Mouse (Mus musculus) myocyte (in vitro differentiated cells): ENCODE results near the gene Blm. TPM values are rescaled to one million over a fixed set of nuclear protein-coding genes. Genes with fewer than 3 reads are reported as not detected.
A peak's percentile ranks its signal among the peaks of the same experiment; 100 is the strongest.

Source experiments
- H3K27me3 ChIP-seq: one replicate; pipeline ENCODE4 v1.6.1; 2011; ENCODE audit not compliant: control insufficient read depth, insufficient read depth, insufficient read length
- H3K36me3 ChIP-seq: one replicate; pipeline ENCODE4 v1.6.1; 2011; ENCODE audit not compliant: control insufficient read depth, insufficient read depth
- H3K4me2 ChIP-seq: one replicate; pipeline ENCODE4 v1.6.1; 2011; ENCODE audit warnings: low read depth, control low read depth
- H3K4me3 ChIP-seq: one replicate; pipeline ENCODE4 v1.5.1; 2011; ENCODE audit warnings: mild to moderate bottlenecking, control low read depth, moderate library complexity
- H3K79me2 ChIP-seq: one replicate; pipeline ENCODE4 v1.6.1; 2011; ENCODE audit not compliant: control insufficient read depth, insufficient read depth
- H3ac ChIP-seq: one replicate; pipeline ENCODE4 v1.6.1; 2011; ENCODE audit not compliant: control insufficient read depth, insufficient read length
- CEBPB ChIP-seq: IDR thresholded peaks from 2 replicates; pipeline ENCODE4 v1.6.1; 2011; ENCODE audit warnings: mild to moderate bottlenecking, moderate library complexity; ENCODE audit not compliant: poor library complexity, insufficient read depth, severe bottlenecking
- E2F4 ChIP-seq: IDR thresholded peaks from one replicate; pipeline ENCODE4 v1.6.1; 2011; ENCODE audit warnings: mild to moderate bottlenecking, control low read depth, moderate library complexity; ENCODE audit not compliant: insufficient read depth
- MAX ChIP-seq: IDR thresholded peaks from one replicate; pipeline ENCODE4 v1.6.1; 2011; ENCODE audit warnings: low read depth, mild to moderate bottlenecking, control low read depth
- MYOD1 ChIP-seq, 3 experiments: IDR thresholded peaks; one replicate each; pipeline ENCODE4 v1.6.1; 2011; ENCODE audit warnings: control low read depth in 2 of 3, low read depth in 2 of 3, mild to moderate bottlenecking in 2 of 3, moderate library complexity in 1 of 3; ENCODE audit not compliant: insufficient read length in 2 of 3, control insufficient read depth in 1 of 3
- MYOG ChIP-seq, 3 experiments: IDR thresholded peaks; one replicate each; pipeline ENCODE4 v1.6.1; 2011; ENCODE audit warnings: control low read depth in 2 of 3, low read depth in 2 of 3, mild to moderate bottlenecking in 2 of 3; ENCODE audit not compliant: insufficient read length in 2 of 3, control insufficient read depth in 1 of 3, insufficient read depth in 1 of 3
- POLR2A ChIP-seq: IDR thresholded peaks from one replicate; pipeline ENCODE4 v1.6.1; 2011; ENCODE audit warnings: low read depth, mild to moderate bottlenecking, control low read depth, moderate library complexity; ENCODE audit not compliant: insufficient read length
- POLR2AphosphoS2 ChIP-seq: IDR thresholded peaks from one replicate; pipeline ENCODE4 v1.6.1; 2011; ENCODE audit warnings: low read depth, control low read depth; ENCODE audit not compliant: insufficient read length
- REST ChIP-seq: IDR thresholded peaks from one replicate; pipeline ENCODE4 v1.6.1; 2011; ENCODE audit warnings: mild to moderate bottlenecking, control low read depth, moderate library complexity; ENCODE audit not compliant: insufficient read depth, insufficient read length
- SRF ChIP-seq: IDR thresholded peaks from one replicate; pipeline ENCODE4 v1.6.1; 2011; ENCODE audit warnings: low read depth; ENCODE audit not compliant: control insufficient read depth, insufficient read length
- TCF12 ChIP-seq: IDR thresholded peaks from one replicate; pipeline ENCODE4 v1.6.1; 2011; ENCODE audit warnings: mild to moderate bottlenecking, control low read depth; ENCODE audit not compliant: poor library complexity, insufficient read depth, severe bottlenecking
- TCF3 ChIP-seq: IDR thresholded peaks from one replicate; pipeline ENCODE4 v1.6.1; 2011; ENCODE audit warnings: low read depth, control low read depth; ENCODE audit not compliant: insufficient read length
- USF1 ChIP-seq: IDR thresholded peaks from one replicate; pipeline ENCODE4 v1.6.1; 2011; ENCODE audit warnings: low read depth, mild to moderate bottlenecking, control low read depth, moderate library complexity
- polyA plus RNA-seq: library from polyadenylated mRNA; unstranded; fragments of >200 nt; fragmentation: generic; extraction: Trizol; gene quantifications from one replicate; pipeline ENCODE4 v1.2.1, GENCODE M21; 2012; ENCODE audit warnings: missing spikeins

The Blm gene
- polyA plus RNA-seq, 1 experiment: 1.1 TPM

DNA sequence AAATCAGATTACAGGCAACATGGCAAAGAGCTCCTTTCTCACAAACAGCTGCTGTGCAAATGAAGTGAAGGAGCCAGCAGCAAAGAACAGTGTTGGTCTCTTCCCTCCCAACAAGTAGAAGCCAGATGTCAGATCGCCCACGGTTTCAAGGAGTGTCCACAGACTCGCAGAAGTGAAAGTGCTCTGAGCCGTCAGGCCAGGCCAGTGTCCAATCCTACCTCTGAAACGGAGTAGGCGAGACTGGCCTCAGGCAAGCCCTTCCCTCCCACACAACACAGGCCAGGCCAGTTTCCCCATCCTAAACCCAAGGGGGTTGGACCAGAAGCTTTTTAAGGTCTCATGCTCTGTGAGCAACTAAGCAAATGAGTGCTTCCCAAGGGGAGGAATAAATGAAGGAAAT lies 77.7 kb downstream of the Blm start:
- Histone ChIP-seq H3K36me3 (no peaks in the 10 kb centered on the region), H3ac (no peak overlapping the region), H3K4me2 (peak overlapping the region; percentile 57), H3K27me3 (no peaks in the 10 kb centered on the region), H3K79me2 (no peaks in the 10 kb centered on the region), H3K4me3 (no peak overlapping the region)
- TF ChIP-seq MAX: no peak
- no peak for TF ChIP-seq POLR2AphosphoS2
- TF ChIP-seq CEBPB: no peak
- peak in 2 of 3 experiments; percentile 1 to 33 for TF ChIP-seq MYOD1 (IDR thresholded peaks at IDR 0.05; ENCODE audit: control insufficient read depth in 1 of 3, insufficient read length in 2 of 3, low read depth in 2 of 3)
- peak in 1 of 3 experiments; percentile 4 for TF ChIP-seq MYOG (IDR thresholded peaks at IDR 0.05; ENCODE audit: control insufficient read depth in 1 of 3, insufficient read depth in 1 of 3, insufficient read length in 2 of 3, low read depth in 2 of 3)

DNA sequence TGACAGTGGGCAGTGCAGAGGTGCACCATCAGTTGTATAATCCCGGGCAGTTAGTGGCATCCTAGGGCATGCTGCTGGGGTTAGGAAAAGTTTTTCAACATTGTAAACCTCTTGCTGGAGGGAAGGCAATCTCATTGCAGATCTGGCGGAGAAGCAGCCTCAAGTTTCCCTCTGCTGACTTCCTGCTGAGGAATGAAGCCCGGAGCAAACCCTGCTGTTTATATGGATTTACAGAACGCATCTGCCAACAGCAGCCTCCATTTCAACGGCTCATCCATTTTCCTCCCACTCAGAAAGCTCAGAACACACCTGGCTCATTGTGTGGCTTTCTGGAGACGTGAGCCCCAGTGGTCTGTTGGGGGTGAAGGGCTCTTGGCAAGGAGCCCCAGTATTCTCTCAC lies 78.6 kb downstream of the Blm start:
- TF ChIP-seq REST: no peak
- TF ChIP-seq TCF12: no peak
- TF ChIP-seq MAX: no peak
- TF ChIP-seq USF1: no peak
- no peak for TF ChIP-seq POLR2A
- no peak for TF ChIP-seq POLR2AphosphoS2
- TF ChIP-seq MYOD1 (IDR thresholded peaks at IDR 0.05; ENCODE audit: control insufficient read depth in 1 of 3, insufficient read length in 2 of 3, low read depth in 2 of 3): no peak
- TF ChIP-seq E2F4: no peak
- no peak for TF ChIP-seq SRF
- TF ChIP-seq TCF3: no peak
- no peak for TF ChIP-seq CEBPB
- TF ChIP-seq MYOG (IDR thresholded peaks at IDR 0.05; ENCODE audit: control insufficient read depth in 1 of 3, insufficient read depth in 1 of 3, insufficient read length in 2 of 3, low read depth in 2 of 3): no peak
- Histone ChIP-seq H3K79me2 (no peaks in the 10 kb centered on the region), H3K4me2 (peak overlapping the region; percentile 57), H3K4me3 (no peak overlapping the region), H3K27me3 (no peaks in the 10 kb centered on the region), H3ac (no peak overlapping the region), H3K36me3 (no peaks in the 10 kb centered on the region)

DNA sequence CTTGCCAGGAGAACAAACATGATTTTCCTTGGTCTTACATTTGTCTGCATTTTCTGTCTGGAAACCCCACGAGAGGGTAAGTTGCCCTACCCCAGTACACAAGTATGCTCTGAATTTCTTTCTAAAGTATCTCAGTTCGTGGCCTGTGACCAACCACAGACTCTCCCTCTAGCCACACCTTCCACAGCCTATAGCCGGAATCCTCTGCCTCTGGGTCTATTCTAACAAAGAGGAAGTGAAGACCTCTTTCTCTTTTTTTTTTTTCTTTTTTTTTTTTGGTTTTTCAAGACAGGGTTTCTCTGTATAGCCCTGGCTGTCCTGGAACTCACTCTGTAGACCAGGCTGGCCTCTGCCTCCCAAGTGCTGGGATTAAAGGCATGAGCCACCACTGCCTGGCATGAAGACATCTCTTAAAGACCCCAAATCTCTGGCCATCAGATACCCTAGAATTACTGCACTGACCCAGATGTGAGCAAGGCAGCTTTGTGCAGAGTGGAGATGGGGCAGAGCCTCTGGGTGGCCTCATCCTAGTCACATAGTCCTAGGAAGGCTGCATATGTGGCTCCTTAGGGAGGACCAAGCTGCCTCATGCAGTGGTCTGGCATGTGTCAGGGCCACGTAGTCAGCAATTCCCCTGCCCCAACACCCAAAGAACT lies 79.3 kb downstream of the Blm start:
- Histone ChIP-seq H3K4me3 (no peak overlapping the region), H3K36me3 (no peaks in the 10 kb centered on the region)
- no peak for TF ChIP-seq E2F4
- no peak for TF ChIP-seq SRF
- TF ChIP-seq TCF12: no peak
- TF ChIP-seq USF1: no peak
- no peak for TF ChIP-seq CEBPB
- no peak for TF ChIP-seq REST
- no peak for TF ChIP-seq TCF3
- TF ChIP-seq MYOG (IDR thresholded peaks at IDR 0.05; ENCODE audit: control insufficient read depth in 1 of 3, insufficient read depth in 1 of 3, insufficient read length in 2 of 3, low read depth in 2 of 3): no peak
- no peak for TF ChIP-seq POLR2AphosphoS2
- no peak for TF ChIP-seq MYOD1 (IDR thresholded peaks at IDR 0.05; ENCODE audit: control insufficient read depth in 1 of 3, insufficient read length in 2 of 3, low read depth in 2 of 3)
- no peak for TF ChIP-seq MAX
- no peak for TF ChIP-seq POLR2A

DNA sequence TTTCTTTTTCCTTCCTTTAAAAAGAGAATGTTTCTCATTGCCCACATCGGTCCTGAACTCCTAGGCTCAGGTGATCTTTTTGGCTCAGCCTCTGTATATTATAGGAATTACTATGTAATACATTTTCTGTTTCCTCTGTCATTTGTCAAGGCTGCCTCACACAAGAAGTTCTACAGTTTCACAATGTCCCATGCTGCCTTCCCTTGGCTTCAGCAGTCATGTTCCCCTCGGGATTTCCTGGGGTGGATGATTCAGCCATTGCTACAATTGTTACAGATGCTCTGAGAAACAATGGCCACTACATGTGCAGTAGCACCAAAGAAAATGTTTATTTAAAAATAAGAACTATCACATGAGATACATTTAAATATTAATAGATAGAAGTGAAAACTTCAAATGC lies 80.1 kb downstream of the Blm start:
- TF ChIP-seq POLR2AphosphoS2 (no peak), E2F4 (no peak), TCF12 (no peak), TCF3 (no peak)
- H3K36me3 ChIP-seq: no peaks in the 10 kb centered on the region
- no peak overlapping the region for H3K4me2 ChIP-seq
- no peaks in the 10 kb centered on the region for H3K27me3 ChIP-seq
- H3ac ChIP-seq: no peak overlapping the region
- H3K4me3 ChIP-seq: no peak overlapping the region
- no peaks in the 10 kb centered on the region for H3K79me2 ChIP-seq

More for the DNA sequence above, 79.3 kb downstream of the Blm start:
- no peak overlapping the region for H3ac ChIP-seq
- H3K27me3 ChIP-seq: no peaks in the 10 kb centered on the region
- no peaks in the 10 kb centered on the region for H3K79me2 ChIP-seq
- H3K4me2 ChIP-seq: no peak overlapping the region

DNA sequence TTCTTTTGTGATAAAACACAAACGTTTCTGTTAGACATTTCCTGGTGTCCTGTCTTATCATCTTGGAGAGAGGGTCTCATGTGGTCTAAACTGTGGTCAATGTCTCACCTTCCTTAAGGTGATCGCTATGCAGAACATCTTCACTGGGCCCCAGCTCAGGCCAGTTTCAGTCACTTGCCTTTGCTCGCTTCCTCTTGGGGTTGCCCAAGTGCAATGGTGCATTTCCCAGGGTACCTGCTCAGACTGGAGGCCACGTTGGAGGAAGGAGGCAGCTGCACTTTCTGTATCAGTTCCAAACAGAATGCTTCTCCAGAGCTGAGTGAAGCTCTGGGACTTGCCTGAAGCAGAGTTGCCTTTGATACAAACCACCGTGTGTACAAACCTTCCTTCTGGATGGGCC lies 80.9 kb downstream of the Blm start:
- Histone ChIP-seq H3K4me2 (no peak overlapping the region), H3K79me2 (no peaks in the 10 kb centered on the region), H3K4me3 (no peak overlapping the region), H3K36me3 (no peaks in the 10 kb centered on the region), H3K27me3 (no peaks in the 10 kb centered on the region), H3ac (no peak overlapping the region)
- no peak for TF ChIP-seq USF1
- no peak for TF ChIP-seq CEBPB
- TF ChIP-seq TCF3: no peak
